Mouse (Mus musculus) frontal cortex, postnatal 14 days (tissue): Measurements from ENCODE around the gene Kcnt1.

ENCODE experiments used
- DNase-seq, 2 experiments: peaks; one replicate each; pipeline ENCODE4 v3.0.0; 2022; ENCODE audit warnings: low spot score in 2 of 2

The Kcnt1 gene

GRCm38 (mm10) chr2:25877736-25878268 is 14.3 kb downstream of the Kcnt1 start:
- DNase-seq, result peak in 1 of 2 experiments; percentile 29

GRCm38 (mm10) chr2:25878516-25878915 is 15.0 kb downstream of the Kcnt1 start:
- DNase-seq, result no peak

GRCm38 (mm10) chr2:25879061-25879460 is 15.5 kb downstream of the Kcnt1 start:
- no peak for DNase-seq

GRCm38 (mm10) chr2:25882276-25882675 is 18.7 kb downstream of the Kcnt1 start:
- no peak for DNase-seq

GRCm38 (mm10) chr2:25884756-25885155 is 21.2 kb downstream of the Kcnt1 start:
- DNase-seq, result no peak

DNA sequence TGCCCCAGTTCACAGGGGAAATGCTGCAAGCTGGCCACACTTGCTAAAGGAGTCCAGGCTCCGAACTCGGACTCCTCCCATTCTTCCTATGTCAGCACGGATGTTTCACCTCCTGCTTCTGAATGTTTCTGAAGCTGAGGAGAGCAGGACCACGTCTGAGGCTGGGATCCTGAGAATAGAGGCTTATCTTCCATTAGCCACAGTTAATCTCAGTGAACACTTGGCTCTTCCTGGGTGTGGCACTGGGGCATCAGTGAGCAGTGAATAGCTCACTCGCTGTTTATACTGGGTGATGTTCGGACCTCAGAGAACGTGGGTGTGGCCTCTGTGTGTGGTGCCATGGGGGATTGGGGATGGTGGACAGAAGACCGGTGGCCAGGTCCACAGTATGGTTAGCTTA is 23.7 kb downstream of the Kcnt1 start:
- no peak for DNase-seq

DNA sequence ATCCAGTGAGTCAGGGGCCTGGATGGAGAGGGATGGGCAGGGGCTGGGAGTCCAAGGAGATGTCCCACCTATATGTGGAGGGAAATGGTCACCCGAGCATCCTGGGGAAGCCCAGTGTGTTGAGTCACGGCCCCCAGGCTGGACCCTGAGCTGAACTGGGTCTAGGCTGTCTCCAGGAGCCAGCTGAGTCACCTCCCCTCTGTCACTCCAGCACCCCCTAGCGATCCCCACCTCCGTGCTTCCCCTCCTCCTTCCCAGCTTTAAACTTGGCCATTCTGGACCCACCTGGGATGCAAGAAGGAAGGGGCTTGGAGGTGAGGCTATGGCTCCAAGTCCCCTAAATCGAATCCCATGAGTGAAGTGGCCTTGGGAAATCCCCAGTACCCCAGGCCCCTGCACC is 24.6 kb downstream of the Kcnt1 start:
- no peak for DNase-seq

DNA sequence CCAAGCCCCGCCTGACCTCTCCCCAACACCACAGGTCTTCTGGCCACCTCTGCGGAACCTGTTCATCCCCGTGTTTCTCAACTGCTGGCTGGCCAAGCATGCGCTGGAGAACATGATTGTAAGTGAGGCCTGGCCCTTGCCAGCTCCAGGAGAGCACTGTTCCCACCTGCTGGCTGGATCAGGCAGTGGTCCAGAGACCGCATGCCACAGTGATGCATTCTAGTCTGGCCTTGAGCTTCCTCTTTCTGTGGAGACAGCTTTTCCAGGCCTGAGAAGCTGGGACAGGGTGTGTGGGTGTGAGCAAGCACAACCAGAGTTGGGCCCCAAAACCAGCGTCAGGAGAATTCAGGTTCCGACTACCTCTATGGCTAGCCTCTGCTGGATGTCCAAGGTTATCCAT is 28.9 kb downstream of the Kcnt1 start:
- DNase-seq, result no peak

- DNase-seq, result no peak
These were observed 35.4 kb downstream of the Kcnt1 start for GRCm38 (mm10) chr2:25898970-25899369.

DNA sequence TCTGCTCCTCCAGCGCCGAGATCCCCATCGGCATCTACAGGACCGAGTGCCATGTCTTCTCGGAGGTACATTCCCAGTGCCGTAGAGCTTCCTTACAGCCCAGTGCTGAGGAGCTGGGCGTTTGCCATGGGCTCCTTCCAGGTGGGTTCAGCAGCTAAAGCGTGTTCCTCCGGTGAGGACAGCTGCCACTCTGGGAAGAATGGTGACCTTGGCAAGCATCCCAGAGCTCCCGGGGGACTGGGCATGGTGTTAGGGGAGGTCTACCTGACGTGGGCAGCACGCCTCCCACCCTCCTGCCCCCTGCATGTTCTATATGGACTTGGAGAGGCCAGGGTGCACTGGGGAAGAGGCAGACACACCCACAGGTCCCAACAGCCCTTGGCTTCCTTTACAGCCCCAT is 46.3 kb downstream of the Kcnt1 start:
- no peak for DNase-seq

- DNase-seq, result peak in 1 of 2 experiments; percentile 42
These were observed 49.7 kb downstream of the Kcnt1 start for GRCm38 (mm10) chr2:25913247-25913646.

DNA sequence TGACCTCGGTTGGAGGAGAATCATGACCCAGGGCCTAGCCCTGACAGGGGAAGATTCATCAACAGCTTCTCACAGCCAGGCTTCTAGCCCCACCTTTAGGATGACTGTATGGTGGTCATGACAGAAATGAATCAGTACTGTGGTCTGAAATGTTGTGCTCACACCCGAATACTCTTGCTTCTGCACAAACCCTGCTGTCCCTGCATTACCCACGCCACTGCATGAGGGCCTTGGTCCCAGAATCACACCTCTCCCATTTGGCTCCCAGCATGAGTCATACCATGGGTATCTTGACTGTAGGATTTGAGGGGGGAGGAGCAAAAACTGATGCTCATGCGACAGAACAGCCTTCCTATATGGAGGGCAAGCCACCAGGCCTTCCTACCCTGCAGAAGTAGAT is 50.7 kb downstream of the Kcnt1 start:
- no peak for DNase-seq

DNA sequence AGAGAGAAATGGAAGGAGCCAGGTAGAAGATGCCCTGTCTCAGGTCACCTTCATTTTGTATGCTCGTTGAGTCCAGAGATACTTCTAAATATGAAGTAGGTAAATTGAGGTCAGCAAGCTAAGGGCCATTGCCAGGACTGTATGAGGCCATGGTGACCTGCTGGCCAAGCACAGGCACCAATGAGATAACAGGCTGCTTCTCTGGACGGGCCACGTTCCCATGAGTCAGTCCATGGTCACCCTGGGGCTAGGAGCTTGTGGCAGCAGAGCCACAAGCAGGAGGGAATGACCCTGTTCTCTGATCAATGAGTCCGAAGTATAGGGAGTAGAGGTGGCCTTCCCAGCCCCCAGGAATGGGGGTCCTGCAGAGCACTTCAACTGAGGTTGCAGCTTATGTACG is 51.3 kb downstream of the Kcnt1 start:
- DNase-seq, result no peak

DNA sequence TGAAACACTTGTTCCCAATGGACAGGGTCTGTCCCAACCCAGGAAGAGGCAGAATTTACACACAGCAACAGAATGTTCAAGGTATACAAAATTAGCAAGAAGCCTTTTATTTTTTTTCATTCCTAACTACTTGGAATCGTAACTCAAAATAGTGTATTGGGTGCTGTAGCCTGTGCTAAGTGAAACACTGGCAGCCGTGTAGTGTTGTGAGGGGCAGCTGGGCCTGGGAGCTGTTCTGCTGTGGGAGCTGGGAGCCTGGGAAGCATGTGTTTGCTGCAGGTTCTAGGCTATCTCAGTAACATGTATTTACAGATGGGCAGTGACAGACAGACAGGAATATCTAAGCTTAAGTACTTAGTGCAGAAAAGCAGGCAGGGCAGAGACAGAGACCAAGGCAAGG is 54.9 kb downstream of the Kcnt1 start:
- no peak for DNase-seq

- peak in 1 of 2 experiments; percentile 31 for DNase-seq
These were observed 56.4 kb downstream of the Kcnt1 start for GRCm38 (mm10) chr2:25919972-25920371.

DNA sequence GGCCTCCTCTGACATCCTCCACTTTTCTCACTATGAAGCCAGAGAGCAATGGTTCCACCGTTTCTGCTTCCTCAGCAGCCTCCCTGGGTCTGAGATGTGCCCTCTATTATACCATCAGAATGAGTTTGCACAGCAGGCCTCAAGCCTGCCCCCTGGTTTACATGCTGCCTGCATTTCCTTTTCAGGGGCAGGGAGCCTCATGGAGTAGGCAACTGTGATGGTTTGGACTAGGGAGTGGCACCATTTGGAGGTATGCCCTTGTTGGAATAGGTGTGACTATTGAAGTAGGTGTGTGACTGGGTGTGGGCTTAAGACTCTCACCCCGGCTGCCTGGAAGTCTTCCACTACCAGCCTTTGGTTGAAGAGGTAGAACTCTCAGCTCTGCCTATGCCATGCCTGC is 60.3 kb downstream of the Kcnt1 start:
- DNase-seq, result no peak

DNA sequence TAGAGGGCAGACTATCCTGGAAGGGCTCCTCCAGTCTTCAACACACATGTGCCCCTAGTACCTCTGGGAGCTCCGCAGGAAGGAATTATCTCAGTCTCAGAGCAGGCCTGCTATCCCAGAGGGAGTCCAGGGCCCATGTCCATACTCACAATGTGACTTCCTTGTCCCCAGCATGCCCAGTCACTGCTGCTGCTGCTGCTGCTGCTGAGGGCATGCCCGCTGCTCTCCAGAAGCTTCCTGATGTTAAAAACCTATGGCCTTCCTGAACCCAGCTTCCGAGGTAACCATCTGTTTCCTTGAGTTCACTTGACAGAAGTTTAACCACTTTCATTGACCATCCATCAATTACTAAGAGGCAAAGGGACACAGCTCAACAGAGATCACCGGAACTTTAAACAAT is 61.4 kb downstream of the Kcnt1 start:
- DNase-seq, result no peak

- DNase-seq, result no peak
These were observed 64.3 kb downstream of the Kcnt1 start for GRCm38 (mm10) chr2:25927821-25928220.

DNA sequence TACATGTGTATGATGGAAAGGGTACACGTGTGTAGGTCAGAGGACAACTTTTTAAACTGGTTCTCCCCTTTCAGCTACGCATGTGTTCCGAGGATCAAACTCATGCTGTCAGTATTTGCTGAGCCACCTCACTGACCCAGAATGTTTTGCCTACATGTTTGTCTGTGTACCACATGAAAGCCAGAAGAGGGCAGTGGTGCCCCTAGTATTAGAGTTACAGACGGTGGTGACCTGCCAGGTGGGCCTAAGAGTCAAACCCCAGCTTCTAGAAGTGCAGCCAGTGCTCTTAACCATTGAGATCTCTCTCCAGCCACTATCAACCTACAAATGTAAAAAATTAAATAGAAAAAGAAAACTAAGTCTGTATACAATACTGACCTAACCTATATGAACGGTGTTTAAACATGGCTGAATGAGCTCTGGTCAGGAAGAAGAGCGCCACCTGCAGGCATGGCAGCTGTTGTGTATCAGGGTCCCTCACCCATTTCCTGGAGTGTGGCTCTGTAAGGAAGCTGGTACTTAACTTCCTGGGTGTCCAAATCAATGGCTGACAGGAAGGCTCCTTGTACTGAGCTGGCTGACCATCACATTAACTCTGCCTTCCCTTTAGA is 67.8 kb downstream of the Kcnt1 start:
- DNase-seq, result no peak

DNA sequence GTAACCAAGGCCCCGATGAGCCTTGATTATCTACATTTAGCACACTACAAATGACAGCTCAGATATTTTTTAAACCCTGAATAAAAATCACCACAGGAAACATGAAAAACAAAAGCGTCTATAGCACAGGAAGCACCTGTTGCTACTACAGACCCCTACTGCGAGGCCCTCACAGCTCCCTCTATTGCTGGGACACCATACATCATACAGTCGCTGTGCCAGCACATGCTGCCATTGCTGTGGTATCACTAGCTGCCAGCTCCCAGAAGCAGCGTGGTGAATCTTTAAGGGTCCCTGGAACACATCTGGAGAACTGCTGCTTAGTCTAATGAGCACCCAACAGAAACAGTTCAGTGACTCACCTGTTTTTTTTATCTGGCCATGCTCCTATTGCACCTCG is 77.0 kb downstream of the Kcnt1 start:
- DNase-seq, result no peak

- DNase-seq, result no peak
These were observed 80.3 kb downstream of the Kcnt1 start for GRCm38 (mm10) chr2:25943822-25944221.

- no peak for DNase-seq
These were observed 84.4 kb downstream of the Kcnt1 start for GRCm38 (mm10) chr2:25947950-25948349.

GRCm38 (mm10) chr2:25949291-25949690 is 85.8 kb downstream of the Kcnt1 start:
- DNase-seq, result no peak
